Mouse (Mus musculus) kidney, adult 2 months (tissue): ENCODE results near the gene Kctd21.

Experiments
- CTCF ChIP-seq: fragments of 200-500 bp; conservative IDR thresholded peaks from 2 replicates; pipeline ENCODE4 v1.5.1; 2011; ENCODE audit warnings: low read depth, mild to moderate bottlenecking, control low read depth, low read length, moderate library complexity, mixed read lengths; ENCODE audit not compliant: insufficient read depth, insufficient read length
- POLR2A ChIP-seq: fragments of 200-500 bp; IDR thresholded peaks from one replicate; pipeline ENCODE4 v1.6.1; 2011; ENCODE audit warnings: low read depth, low read length, control low read depth

DNA sequence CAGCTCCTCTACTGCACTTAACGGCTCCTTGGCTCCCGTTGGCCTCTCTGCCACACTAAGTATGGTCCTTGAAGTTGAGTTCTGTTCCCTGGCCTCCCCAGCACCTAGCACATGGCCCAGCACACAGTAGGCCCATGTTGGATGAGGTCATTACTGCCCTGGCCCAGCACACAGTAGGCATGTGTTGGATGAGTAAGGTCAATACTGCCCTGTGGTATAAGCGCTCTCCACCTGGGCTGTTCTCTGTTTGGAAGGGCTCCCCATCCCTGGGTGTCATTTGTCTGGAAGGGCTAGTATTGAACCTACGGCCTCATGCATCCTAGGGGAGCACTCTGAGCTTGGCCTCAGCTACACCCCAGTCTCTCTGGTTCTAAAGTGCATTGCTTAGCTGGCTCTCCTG is 4.8 kb upstream of the Kctd21 start:
- TF ChIP-seq CTCF (no peak), POLR2A (no peak)
